Mouse (Mus musculus) heart, adult 2 months (tissue): ENCODE results near the gene Acsl6. TPM values are rescaled to one million over a fixed set of nuclear protein-coding genes. Genes with fewer than 3 reads are reported as not detected.

Experiments
- DNase-seq, 2 experiments: peaks; one replicate each; pipeline ENCODE4 v3.0.0; 2021
- H3K27ac ChIP-seq: fragments of 200-600 bp; 2 replicates; pipeline ENCODE4 v1.8.1; 2022
- H3K27me3 ChIP-seq: fragments of 200-500 bp; 2 replicates; pipeline ENCODE4 v1.6.1; 2012; ENCODE audit warnings: mild to moderate bottlenecking, low read length, inconsistent platforms, mixed read lengths; ENCODE audit not compliant: control insufficient read depth, insufficient read depth
- H3K36me3 ChIP-seq: fragments of 200-500 bp; 2 replicates; pipeline ENCODE4 v1.6.1; 2012; ENCODE audit warnings: low read length, inconsistent platforms; ENCODE audit not compliant: control insufficient read depth, insufficient read depth
- H3K4me1 ChIP-seq: fragments of 200-500 bp; 2 replicates; pipeline ENCODE4 v1.6.1; 2011; ENCODE audit warnings: low read length; ENCODE audit not compliant: control insufficient read depth, insufficient read depth
- H3K4me3 ChIP-seq: fragments of 200-600 bp; 2 replicates; pipeline ENCODE4 v1.8.1; 2022
- H3K79me2 ChIP-seq: fragments of 200-500 bp; replicated peaks from 2 replicates; pipeline ENCODE4 v1.6.1; 2012; ENCODE audit warnings: mild to moderate bottlenecking, inconsistent platforms, low read length, moderate library complexity, mixed read lengths; ENCODE audit not compliant: control insufficient read depth, insufficient read depth
- H3K9ac ChIP-seq: fragments of 200-500 bp; 2 replicates; pipeline ENCODE4 v1.6.1; 2012; ENCODE audit warnings: low read depth, mild to moderate bottlenecking, control low read depth, inconsistent platforms, low read length, mixed read lengths
- CTCF ChIP-seq: fragments of 200-600 bp; IDR thresholded peaks from 2 replicates; pipeline ENCODE4 v1.8.1; 2022; ENCODE audit warnings: antibody characterized with exemption, mild to moderate bottlenecking, moderate library complexity
- EP300 ChIP-seq: fragments of 200-500 bp; IDR thresholded peaks from 2 replicates; pipeline ENCODE4 v1.6.1; 2011; ENCODE audit warnings: low read depth, low read length, control low read depth; ENCODE audit not compliant: insufficient read depth
- POLR2A ChIP-seq: fragments of 200-500 bp; IDR thresholded peaks from 2 replicates; pipeline ENCODE4 v1.6.1; 2011; ENCODE audit warnings: mild to moderate bottlenecking, low read depth, low read length, control low read depth; ENCODE audit not compliant: insufficient read depth
- WGBS: fragments of 180-500 bp; shearing (Covaris S2); methylation state at CpG from one replicate; pipeline ENCODE4 v1.1.7; 2018; 5-methylcytosine and 5-hydroxymethylcytosine counted together
- intact Hi-C: fragments of 180-260 bp; cut with DNase I; formaldehyde crosslinking; loops from one replicate; pipeline ENCODE4 v1.15.1; 2025
- polyA plus RNA-seq: library from polyadenylated mRNA; depleted of rRNA; stranded (reverse); fragments of >200 nt; gene quantifications from 2 replicates; pipeline ENCODE4 v1.2.3, GENCODE M21; 2012
- total RNA-seq, 2 experiments: library from RNA; stranded (reverse); gene quantifications; 2 replicates each; pipeline ENCODE4 v1.2.3; 2021

The Acsl6 gene
- total and polyA plus RNA-seq, 3 experiments, result 6.0 to 7.2 (median 7.0) TPM

DNA sequence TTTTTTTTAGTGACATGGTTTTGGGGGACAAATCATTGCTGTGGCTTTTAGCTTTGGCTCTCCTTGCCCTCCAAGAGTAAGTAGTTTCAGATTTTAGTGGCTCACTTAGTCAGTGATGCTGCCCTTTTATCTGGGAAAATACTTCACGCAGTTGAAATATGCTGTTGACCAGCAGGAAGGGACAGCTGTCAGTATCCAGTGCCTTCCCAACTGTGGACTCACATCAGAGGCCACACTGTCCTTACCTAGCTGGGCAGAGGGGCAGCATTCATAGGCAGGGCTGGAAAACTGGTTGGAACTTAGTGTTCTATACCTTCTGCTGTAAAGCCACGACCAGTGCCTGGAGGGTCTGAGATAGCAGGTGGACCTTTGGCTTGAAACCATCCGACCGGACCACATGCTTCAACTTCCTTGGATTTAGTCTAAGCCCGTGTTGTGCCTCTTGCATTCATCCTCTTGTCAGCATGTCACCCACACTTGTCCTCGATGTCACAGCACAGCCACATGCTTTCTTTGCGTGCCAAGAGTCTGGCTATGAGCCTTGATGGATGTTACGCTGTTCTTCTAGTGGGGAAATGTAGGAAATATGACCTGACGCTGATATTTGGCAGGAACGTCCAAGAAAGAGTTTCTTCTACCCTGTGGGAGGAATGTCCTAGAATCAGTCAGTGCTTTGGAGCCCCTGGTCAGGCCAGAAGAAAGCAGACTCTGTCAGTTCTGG, 28.0 kb downstream of the Acsl6 start:
- Histone ChIP-seq H3K27me3 (no peaks in the 10 kb centered on the region), H3K79me2 (no peaks in the 10 kb centered on the region), H3K27ac (no peak overlapping the region), H3K4me3 (no peak overlapping the region), H3K36me3 (no peaks in the 10 kb centered on the region), H3K4me1 (no peaks in the 10 kb centered on the region; the same call in 1 of the 2 replicates), H3K9ac (no peak overlapping the region)
- no peak for TF ChIP-seq POLR2A
- TF ChIP-seq EP300, result no peak
- TF ChIP-seq CTCF, result no peak
- intact Hi-C loops, result no loop called here
- WGBS, result 43% methylated on average over 10 of the region's 10 CpGs
- no peak for DNase-seq

DNA sequence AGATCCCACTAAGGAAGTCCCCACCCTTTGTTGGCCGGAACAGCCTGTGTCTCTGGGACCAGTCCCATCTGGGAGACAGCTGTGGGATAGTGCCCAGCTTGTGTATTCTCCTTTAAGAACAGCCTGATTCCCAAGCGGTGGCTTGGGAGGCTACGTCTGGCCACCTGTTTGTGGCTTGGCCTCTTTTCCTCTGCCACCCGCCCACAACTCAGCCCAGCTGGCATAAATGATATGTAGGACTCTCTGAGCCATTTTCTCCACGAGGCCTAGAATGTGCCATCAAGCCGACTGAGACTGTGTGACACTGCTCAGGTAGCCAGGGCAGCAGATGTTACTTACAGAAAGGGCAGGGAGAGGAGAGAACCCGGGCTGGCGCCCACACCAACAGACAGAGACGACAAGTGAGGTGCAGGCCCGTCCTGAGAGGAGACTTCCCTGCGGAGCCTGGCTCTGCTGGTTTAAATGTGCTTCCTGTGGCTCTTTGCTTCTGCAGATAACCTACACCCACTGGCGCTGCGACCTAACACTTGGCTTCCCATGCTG, 32.6 kb downstream of the Acsl6 start:
- H3K4me3 ChIP-seq, result no peak overlapping the region
- H3K27ac ChIP-seq, result no peak overlapping the region
- TF ChIP-seq CTCF, result no peak
- TF ChIP-seq POLR2A, result no peak
- no peak for TF ChIP-seq EP300
- no peaks in the 10 kb centered on the region for H3K27me3 ChIP-seq
- no peaks in the 10 kb centered on the region for H3K36me3 ChIP-seq
- DNase-seq, result no peak
- intact Hi-C loops, result no loop called here
- H3K79me2 ChIP-seq, result no peaks in the 10 kb centered on the region
- no peak overlapping the region for H3K9ac ChIP-seq
- 28% methylated on average over 13 of the region's 13 CpGs for WGBS
- H3K4me1 ChIP-seq, result no peaks in the 10 kb centered on the region; the same call in 1 of the 2 replicates

DNA sequence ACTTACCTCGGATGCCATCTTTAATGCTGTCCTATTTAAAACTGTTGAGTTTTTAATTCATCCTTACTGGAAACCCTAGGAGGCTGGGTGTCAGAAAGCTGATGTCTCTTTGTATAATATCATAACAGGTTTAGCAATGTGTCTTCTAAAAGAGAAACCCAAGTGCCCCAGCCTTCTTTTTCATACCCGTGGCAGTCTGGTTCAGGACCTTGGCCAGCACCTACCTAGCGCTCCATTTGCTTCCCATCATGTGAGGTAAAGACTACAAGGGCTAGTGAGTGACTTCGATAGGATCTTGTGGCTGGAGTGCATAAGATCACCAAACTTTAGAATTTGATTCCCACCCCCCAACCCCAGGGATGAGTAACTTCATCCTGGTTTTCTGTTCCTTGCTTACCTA, 40.1 kb downstream of the Acsl6 start:
- intact Hi-C loops, result no loop called here
- no peak for TF ChIP-seq POLR2A
- no peak for TF ChIP-seq EP300
- no peak for TF ChIP-seq CTCF
- H3K9ac ChIP-seq, result no peak overlapping the region
- 35% methylated on average over 4 of the region's 4 CpGs for WGBS
- H3K4me3 ChIP-seq, result no peak overlapping the region
- DNase-seq, result no peak
- no peaks in the 10 kb centered on the region for H3K36me3 ChIP-seq
- no peaks in the 10 kb centered on the region for H3K27me3 ChIP-seq
- no peaks in the 10 kb centered on the region for H3K4me1 ChIP-seq
- no peak overlapping the region for H3K27ac ChIP-seq
- no peaks in the 10 kb centered on the region for H3K79me2 ChIP-seq

DNA sequence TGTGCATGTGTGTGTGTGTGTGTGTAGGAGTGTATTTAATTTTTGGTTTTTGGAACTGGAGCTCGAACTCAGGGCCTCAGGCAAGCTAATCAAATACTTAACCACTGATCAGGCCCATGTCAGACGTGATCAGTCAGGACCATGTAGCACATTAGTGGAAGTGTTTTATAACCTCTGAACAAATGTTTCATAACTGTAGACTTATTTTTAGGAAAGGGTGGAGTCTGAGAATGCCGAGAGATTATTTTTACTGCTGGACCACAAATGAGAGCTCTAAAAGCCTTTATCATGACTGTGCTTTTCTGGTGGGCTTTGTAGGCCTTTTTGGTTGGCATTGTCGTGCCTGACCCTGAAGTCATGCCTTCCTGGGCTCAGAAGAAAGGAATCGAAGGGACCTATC, 48.1 kb downstream of the Acsl6 start:
- no peak overlapping the region for H3K4me3 ChIP-seq
- 45% methylated on average over 5 of the region's 5 CpGs for WGBS
- intact Hi-C loops, result loop anchor here (10.0 kb wide), 1 partner anchor 123 kb away; no protein-coding TSS in a partner anchor
- H3K27ac ChIP-seq, result peak overlapping the region; percentile 63
- no peak for DNase-seq
- H3K79me2 ChIP-seq, result no peaks in the 10 kb centered on the region
- TF ChIP-seq EP300 (no peak), POLR2A (no peak), CTCF (no peak)
- no peaks in the 10 kb centered on the region for H3K27me3 ChIP-seq
- no peaks in the 10 kb centered on the region for H3K4me1 ChIP-seq
- no peaks in the 10 kb centered on the region for H3K36me3 ChIP-seq
- no peak overlapping the region for H3K9ac ChIP-seq

DNA sequence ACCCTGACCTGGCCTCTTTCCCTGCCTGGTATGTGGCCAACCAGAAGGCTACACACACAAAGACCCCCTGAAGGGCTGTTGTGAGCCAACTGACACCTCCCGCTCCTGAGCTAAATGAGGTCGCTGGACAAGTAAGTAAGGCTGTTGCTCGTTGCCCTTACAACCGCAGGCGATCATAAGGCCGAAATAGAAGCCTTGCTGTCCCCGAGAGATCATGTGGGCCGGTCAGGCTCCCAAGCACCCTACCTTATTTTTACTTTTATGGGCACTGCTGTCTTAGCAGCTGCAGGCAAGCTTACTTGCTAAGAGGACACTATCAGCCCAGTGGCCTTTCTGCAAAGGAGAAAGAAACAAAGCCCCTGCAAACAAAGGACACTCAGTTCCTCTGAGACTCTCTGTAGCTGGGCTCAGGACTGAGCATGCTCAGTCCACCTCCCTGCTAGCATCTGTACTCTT, 49.6 kb downstream of the Acsl6 start:
- H3K4me1 ChIP-seq, result no peaks in the 10 kb centered on the region
- intact Hi-C loops, result loop anchor here (10.0 kb wide), 1 partner anchor 122 kb away; no protein-coding TSS in a partner anchor
- H3K27ac ChIP-seq, result peak overlapping the region; percentile 9; the same call in 1 of the 2 replicates
- no peak overlapping the region for H3K9ac ChIP-seq
- no peak for DNase-seq
- H3K36me3 ChIP-seq, result no peaks in the 10 kb centered on the region
- H3K27me3 ChIP-seq, result no peaks in the 10 kb centered on the region
- no peak overlapping the region for H3K4me3 ChIP-seq
- WGBS, result 57% methylated on average over 8 of the region's 8 CpGs
- no peaks in the 10 kb centered on the region for H3K79me2 ChIP-seq
- TF ChIP-seq EP300 (no peak), POLR2A (no peak), CTCF (no peak)
